Mouse (Mus musculus): ENCODE results near the gene Fos. TPM values are rescaled to one million over a fixed set of nuclear protein-coding genes. Genes with fewer than 3 reads are reported as not detected.

Fos gene
- polyA plus RNA-seq, 1 experiment from 2014 or later = 2.7 TPM

DNA sequence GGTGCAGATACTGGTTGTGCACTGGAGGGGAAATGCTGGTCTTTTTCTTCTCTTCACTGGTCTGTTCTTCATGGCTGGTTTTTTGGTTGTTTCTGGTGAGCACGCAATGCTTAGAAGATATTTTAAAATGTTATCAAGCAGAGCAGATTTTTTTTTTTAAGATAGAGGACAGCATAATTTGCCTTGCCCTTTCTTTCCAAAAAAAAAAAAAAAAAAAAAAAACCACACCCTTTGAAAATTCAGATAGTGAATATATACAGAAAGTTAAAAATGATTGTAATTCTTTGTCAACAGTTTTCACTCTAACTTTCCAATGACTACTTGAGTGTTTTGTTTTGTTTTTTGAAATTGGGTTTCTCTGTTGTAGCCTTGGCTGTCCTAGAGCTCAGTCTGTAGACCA is 17.3 kb downstream of the Fos start:
- Histone ChIP-seq H3K4me1 (replicated peaks; ENCODE audit: control insufficient read depth, insufficient read depth, low read length) (peaks cover 15% of the 10 kb centered on the region), H3K27me3 (ENCODE audit: control insufficient read depth, insufficient read depth, low read length) (no peaks in the 10 kb centered on the region; the same call in 1 of the 2 replicates), H3K9ac (no peak overlapping the region), H3K9me3 (ENCODE audit: control insufficient read depth, low read length) (no peaks in the 10 kb centered on the region), H3K4me3 (replicated peaks; ENCODE audit: low read length) (no peak overlapping the region), H3K27ac (no peak overlapping the region), H3K4me2 (replicated peaks) (no peak overlapping the region), H3K36me3 (replicated peaks; ENCODE audit: control insufficient read depth, insufficient read depth) (no peaks in the 10 kb centered on the region)
- DNase-seq (ENCODE audit: low spot score) (no peak), ATAC-seq (ENCODE audit: low FRiP score) (no peak)
- 85% methylated on average over 1 of the region's 1 CpGs for WGBS

DNA sequence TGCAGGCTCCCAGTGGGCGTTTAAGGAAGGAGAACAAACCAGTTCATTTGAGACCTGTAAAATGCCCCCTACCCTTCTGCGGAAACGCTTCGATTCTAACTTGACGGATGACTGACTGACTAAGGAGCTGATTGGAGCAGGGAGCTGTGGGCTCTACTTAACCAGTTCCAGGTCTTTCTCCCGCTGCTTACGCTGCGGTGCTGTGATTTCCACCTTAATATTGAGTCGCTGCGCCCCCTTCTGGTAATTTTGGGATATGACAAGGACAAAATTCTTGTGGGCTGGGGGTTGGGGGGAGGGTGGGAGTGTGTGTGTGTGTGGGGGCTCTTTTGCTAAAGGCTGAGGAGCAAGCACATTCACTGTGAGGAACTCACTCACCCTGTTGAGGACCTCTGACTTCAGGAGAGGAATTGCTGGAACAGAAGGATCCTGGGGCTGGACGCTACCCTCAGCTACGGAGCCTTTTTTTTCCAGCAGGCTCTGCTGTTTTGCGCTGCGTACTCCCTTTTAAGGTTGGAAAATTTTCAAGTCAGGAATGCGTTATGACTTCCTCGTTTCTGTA is 18.5 kb downstream of the Fos start:
- DNase-seq (ENCODE audit: low spot score) (peak; percentile 91), ATAC-seq (ENCODE audit: low FRiP score) (peak; percentile 63)
- Histone ChIP-seq H3K4me3 (replicated peaks; ENCODE audit: low read length) (no peak overlapping the region), H3K9me3 (ENCODE audit: control insufficient read depth, low read length) (no peaks in the 10 kb centered on the region), H3K9ac (no peak overlapping the region), H3K4me1 (replicated peaks; ENCODE audit: control insufficient read depth, insufficient read depth, low read length) (peaks cover 11% of the 10 kb centered on the region), H3K36me3 (replicated peaks; ENCODE audit: control insufficient read depth, insufficient read depth) (no peaks in the 10 kb centered on the region), H3K27ac (no peak overlapping the region), H3K27me3 (ENCODE audit: control insufficient read depth, insufficient read depth, low read length) (no peaks in the 10 kb centered on the region; the same call in 1 of the 2 replicates), H3K4me2 (replicated peaks) (peak overlapping the region; percentile 39)
- 23% methylated on average over 16 of the region's 16 CpGs for WGBS

DNA sequence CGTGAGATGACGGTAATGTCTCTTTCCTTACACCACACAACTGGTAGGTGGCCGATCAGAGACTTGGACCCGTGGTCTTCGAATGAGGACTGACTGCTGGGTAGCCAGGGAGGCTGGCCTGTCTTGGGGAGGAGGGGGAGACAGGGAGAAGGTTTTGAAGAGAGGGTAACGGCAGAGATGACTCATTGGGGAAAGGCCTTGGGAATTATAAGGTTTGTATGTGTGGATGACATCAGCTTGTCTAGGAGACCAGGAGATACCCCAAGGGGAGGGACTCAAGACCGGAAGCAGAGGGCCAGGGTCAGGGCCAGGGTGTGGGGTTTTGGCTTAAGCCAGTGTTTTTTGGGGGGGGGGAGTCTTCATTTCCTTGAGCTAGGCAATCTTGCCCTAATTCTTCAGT is 22.6 kb downstream of the Fos start:
- H3K4me1 ChIP-seq (replicated peaks; ENCODE audit: control insufficient read depth, insufficient read depth, low read length) = 0 out of 2 replicates have a peak, but pooled peaks cover 4% of the 10 kb centered on the region
- DNase-seq (ENCODE audit: low spot score) = no peak
- no peak overlapping the region for H3K27ac ChIP-seq
- no peak overlapping the region for H3K9ac ChIP-seq
- no peak for ATAC-seq (ENCODE audit: low FRiP score)
- no peak overlapping the region for H3K4me2 ChIP-seq (replicated peaks)
- no peaks in the 10 kb centered on the region for H3K36me3 ChIP-seq (replicated peaks; ENCODE audit: control insufficient read depth, insufficient read depth)
- H3K4me3 ChIP-seq (replicated peaks; ENCODE audit: low read length) = no peak overlapping the region
- no peaks in the 10 kb centered on the region for H3K9me3 ChIP-seq (ENCODE audit: control insufficient read depth, low read length)
- 88% methylated on average over 7 of the region's 7 CpGs for WGBS
- H3K27me3 ChIP-seq (ENCODE audit: control insufficient read depth, insufficient read depth, low read length) = no peaks in the 10 kb centered on the region

DNA sequence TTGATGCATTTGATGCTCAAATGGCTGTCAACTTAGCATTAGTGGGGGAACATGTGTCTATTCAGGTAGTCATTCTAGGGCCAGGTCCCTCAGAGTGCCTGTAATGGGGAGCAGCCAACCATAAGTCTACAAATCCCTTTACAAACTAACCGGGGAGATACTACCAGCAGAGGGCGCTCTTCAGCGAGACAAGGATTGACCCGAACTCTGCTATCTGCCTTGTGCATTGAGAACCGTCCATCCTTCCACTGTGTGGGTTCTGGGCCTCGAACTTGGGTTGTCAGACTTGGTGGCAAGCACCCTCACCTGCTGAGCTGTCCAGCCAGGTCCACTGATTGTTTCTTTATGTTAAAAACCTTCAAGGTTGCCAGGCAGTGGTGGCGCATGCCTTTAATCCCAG is 23.1 kb downstream of the Fos start:
- Histone ChIP-seq H3K4me1 (replicated peaks; ENCODE audit: control insufficient read depth, insufficient read depth, low read length) (0 out of 2 replicates have a peak, but pooled peaks cover 3% of the 10 kb centered on the region), H3K36me3 (replicated peaks; ENCODE audit: control insufficient read depth, insufficient read depth) (no peaks in the 10 kb centered on the region), H3K4me2 (replicated peaks) (no peak overlapping the region), H3K27ac (no peak overlapping the region), H3K4me3 (replicated peaks; ENCODE audit: low read length) (no peak overlapping the region), H3K27me3 (ENCODE audit: control insufficient read depth, insufficient read depth, low read length) (no peaks in the 10 kb centered on the region), H3K9ac (no peak overlapping the region), H3K9me3 (ENCODE audit: control insufficient read depth, low read length) (no peaks in the 10 kb centered on the region)
- ATAC-seq (ENCODE audit: low FRiP score) = no peak
- peak; percentile 79 for DNase-seq (ENCODE audit: low spot score)
- WGBS = 19% methylated on average over 7 of the region's 7 CpGs

DNA sequence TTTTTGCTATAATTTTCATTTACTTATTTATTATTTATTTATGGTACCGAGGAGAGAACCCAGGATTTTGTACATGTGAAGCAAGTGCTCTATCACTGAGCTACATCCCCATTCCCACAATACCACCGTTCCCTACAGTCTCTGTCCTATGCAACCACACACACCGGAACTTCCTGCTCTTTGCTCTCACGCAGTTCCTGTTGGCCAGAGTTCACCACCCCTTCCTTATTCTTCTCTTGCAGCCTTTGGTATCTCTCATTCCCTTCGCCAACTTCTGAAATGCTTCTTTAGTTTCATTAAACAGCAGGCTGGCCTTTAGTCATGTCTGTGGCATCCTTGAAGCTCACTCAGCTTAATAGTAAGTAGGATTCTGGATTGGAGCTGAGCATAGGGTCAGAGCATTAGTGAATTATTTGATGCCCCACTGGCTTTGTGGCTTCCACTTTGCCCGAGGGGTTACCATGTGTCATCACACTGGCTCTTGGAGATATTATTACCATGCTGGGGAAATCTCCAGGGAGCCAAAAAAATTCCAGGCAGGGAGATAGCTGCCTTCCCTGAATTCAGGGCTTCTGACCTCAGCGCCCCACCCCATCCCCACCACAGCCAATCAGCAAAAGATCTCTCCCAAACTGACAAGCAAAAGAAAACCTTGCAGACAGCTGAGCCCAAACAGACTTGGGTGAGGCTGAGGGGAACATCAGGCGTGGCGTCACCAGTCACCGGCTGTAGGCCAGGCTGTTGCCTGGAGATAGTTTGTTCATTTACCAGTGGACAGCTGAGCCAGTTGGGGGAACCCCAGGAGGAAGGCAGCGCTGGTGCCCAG is 23.8 kb downstream of the Fos start:
- Histone ChIP-seq H3K27ac (no peak overlapping the region), H3K27me3 (ENCODE audit: control insufficient read depth, insufficient read depth, low read length) (no peaks in the 10 kb centered on the region), H3K36me3 (replicated peaks; ENCODE audit: control insufficient read depth, insufficient read depth) (no peaks in the 10 kb centered on the region), H3K4me1 (replicated peaks; ENCODE audit: control insufficient read depth, insufficient read depth, low read length) (no peaks in the 10 kb centered on the region), H3K4me3 (replicated peaks; ENCODE audit: low read length) (no peak overlapping the region), H3K4me2 (replicated peaks) (no peak overlapping the region), H3K9ac (no peak overlapping the region), H3K9me3 (ENCODE audit: control insufficient read depth, low read length) (no peaks in the 10 kb centered on the region)
- ATAC-seq (ENCODE audit: low FRiP score) (no peak), DNase-seq (ENCODE audit: low spot score) (no peak)
- WGBS = 55% methylated on average over 11 of the region's 11 CpGs

DNA sequence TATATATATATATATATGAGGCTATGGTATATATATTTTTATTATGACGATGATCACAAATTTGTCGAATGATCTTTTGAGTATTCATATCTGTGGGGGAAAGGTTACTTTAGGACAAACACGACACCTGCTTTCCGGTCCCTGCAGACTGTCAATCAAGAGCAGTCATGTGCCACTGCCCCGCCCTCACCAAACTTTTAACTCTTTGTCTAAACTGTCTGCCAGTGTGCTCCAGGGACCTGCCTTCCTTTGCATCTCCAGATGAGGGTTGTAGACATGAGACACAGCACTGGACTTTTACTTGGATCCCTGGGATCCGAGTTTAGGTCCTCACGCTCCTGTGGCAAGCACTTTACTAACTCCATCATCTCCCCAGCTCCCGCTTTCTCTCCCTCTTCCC is 25.3 kb downstream of the Fos start:
- no peak overlapping the region for H3K4me3 ChIP-seq (replicated peaks; ENCODE audit: low read length)
- H3K27ac ChIP-seq = no peak overlapping the region
- no peaks in the 10 kb centered on the region for H3K9me3 ChIP-seq (ENCODE audit: control insufficient read depth, low read length)
- DNase-seq (ENCODE audit: low spot score) (no peak), ATAC-seq (ENCODE audit: low FRiP score) (no peak)
- 77% methylated on average over 8 of the region's 8 CpGs for WGBS
- no peaks in the 10 kb centered on the region for H3K27me3 ChIP-seq (ENCODE audit: control insufficient read depth, insufficient read depth, low read length)
- H3K36me3 ChIP-seq (replicated peaks; ENCODE audit: control insufficient read depth, insufficient read depth) = no peaks in the 10 kb centered on the region
- no peaks in the 10 kb centered on the region for H3K4me1 ChIP-seq (replicated peaks; ENCODE audit: control insufficient read depth, insufficient read depth, low read length)
- no peak overlapping the region for H3K4me2 ChIP-seq (replicated peaks)
- H3K9ac ChIP-seq = no peak overlapping the region

DNA sequence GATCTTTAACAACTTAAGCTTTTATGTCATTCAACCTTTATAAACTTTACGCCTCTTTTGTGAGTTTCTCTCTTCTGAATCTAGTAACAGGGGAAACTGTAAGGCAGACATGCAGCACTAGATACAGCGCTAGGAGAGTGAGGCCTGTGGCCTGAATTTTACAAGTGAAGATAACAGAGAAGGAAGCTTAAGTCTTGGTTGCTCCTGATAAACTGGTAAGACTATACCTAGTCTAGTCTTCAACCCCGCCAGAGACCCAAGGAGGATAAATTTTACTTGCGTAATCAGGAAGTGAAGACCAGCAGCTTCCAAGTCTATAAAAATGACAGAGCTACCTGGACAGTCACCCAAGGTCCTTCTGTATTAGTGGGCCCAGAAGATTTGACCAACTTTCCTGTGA is 29.0 kb downstream of the Fos start:
- no peak for DNase-seq (ENCODE audit: low spot score)
- Histone ChIP-seq H3K4me1 (replicated peaks; ENCODE audit: control insufficient read depth, insufficient read depth, low read length) (no peaks in the 10 kb centered on the region), H3K27ac (no peak overlapping the region), H3K4me3 (replicated peaks; ENCODE audit: low read length) (no peak overlapping the region), H3K4me2 (replicated peaks) (no peak overlapping the region), H3K9ac (no peak overlapping the region), H3K9me3 (ENCODE audit: control insufficient read depth, low read length) (peaks cover 14% of the 10 kb centered on the region; the same call in 1 of the 2 replicates), H3K36me3 (replicated peaks; ENCODE audit: control insufficient read depth, insufficient read depth) (no peaks in the 10 kb centered on the region), H3K27me3 (ENCODE audit: control insufficient read depth, insufficient read depth, low read length) (no peaks in the 10 kb centered on the region)
- WGBS = 94% methylated on average over 4 of the region's 4 CpGs
- no peak for ATAC-seq (ENCODE audit: low FRiP score)

DNA sequence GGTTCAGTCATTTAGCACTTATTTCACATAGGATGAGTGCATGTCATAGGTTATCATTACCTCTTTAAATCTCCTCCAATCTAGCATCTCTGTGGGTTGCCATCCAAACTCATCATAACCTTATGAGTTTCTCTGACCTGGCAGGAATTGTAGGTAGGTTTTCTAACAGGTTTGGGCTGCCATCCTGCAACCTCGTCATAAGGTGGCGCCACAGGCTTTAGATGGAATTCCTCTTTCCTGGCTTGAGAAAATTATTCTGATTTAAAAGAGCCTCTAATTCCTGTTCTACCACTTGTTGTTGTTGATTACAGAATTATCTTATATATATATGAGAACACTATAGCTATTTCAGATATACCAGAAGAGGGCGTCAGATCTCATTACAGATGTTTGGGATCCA is 34.5 kb downstream of the Fos start:
- DNase-seq (ENCODE audit: low spot score) (peak; percentile 46), ATAC-seq (ENCODE audit: low FRiP score) (no peak)
- Histone ChIP-seq H3K4me1 (replicated peaks; ENCODE audit: control insufficient read depth, insufficient read depth, low read length) (no peaks in the 10 kb centered on the region), H3K4me2 (replicated peaks) (no peak overlapping the region), H3K36me3 (replicated peaks; ENCODE audit: control insufficient read depth, insufficient read depth) (no peaks in the 10 kb centered on the region), H3K27ac (no peak overlapping the region), H3K4me3 (replicated peaks; ENCODE audit: low read length) (no peak overlapping the region), H3K9me3 (ENCODE audit: control insufficient read depth, low read length) (peaks cover 14% of the 10 kb centered on the region; the same call in 1 of the 2 replicates), H3K9ac (no peak overlapping the region), H3K27me3 (ENCODE audit: control insufficient read depth, insufficient read depth, low read length) (no peaks in the 10 kb centered on the region)
- WGBS = 23% methylated on average over 3 of the region's 3 CpGs

DNA sequence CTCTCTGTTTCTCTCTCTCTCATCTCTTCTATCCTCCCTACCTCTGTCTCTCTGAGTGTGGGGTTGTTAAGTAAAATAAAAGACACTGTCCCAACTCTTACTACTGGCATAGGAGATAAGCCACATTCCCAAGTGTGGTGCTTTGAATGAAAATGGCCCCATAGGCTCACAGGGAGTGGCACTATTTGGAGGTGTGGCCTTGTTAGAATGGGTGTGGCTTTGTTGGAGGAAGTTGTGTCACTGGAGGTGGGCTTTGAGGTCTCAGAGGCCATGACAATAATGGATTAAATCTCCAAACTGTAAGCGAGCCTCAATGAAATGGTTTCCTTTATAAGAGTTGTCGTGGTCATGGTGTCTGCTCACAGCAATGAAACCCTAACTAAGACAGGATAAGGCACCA is 36.3 kb downstream of the Fos start:
- no peaks in the 10 kb centered on the region for H3K4me1 ChIP-seq (replicated peaks; ENCODE audit: control insufficient read depth, insufficient read depth, low read length)
- no peak overlapping the region for H3K27ac ChIP-seq
- ATAC-seq (ENCODE audit: low FRiP score) = no peak
- H3K9me3 ChIP-seq (ENCODE audit: control insufficient read depth, low read length) = peaks cover 8% of the 10 kb centered on the region; the same call in 1 of the 2 replicates
- no peak for DNase-seq (ENCODE audit: low spot score)
- WGBS = 95% methylated on average over 2 of the region's 2 CpGs
- H3K27me3 ChIP-seq (ENCODE audit: control insufficient read depth, insufficient read depth, low read length) = no peaks in the 10 kb centered on the region
- no peak overlapping the region for H3K9ac ChIP-seq
- H3K4me2 ChIP-seq (replicated peaks) = no peak overlapping the region
- no peak overlapping the region for H3K4me3 ChIP-seq (replicated peaks; ENCODE audit: low read length)
- no peaks in the 10 kb centered on the region for H3K36me3 ChIP-seq (replicated peaks; ENCODE audit: control insufficient read depth, insufficient read depth)
